Mouse (Mus musculus): Measurements from ENCODE around the gene Lax1. TPM values are rescaled to one million over a fixed set of nuclear protein-coding genes. Genes with fewer than 3 reads are reported as not detected.

The Lax1 gene
- polyA plus RNA-seq, 1 experiment from 2014 or later, result 0.39 TPM

GRCm38 (mm10) chr1:133663427-133663826 lies 26.5 kb downstream of the Lax1 start:
- Histone ChIP-seq H3K4me3 (no peak overlapping the region), H3K4me1 (peaks cover 33% of the 10 kb centered on the region), H3K27ac (replicated peaks) (peak overlapping the region; percentile 73), H3K4me2 (no peak overlapping the region), H3K36me3 (peaks cover 13% of the 10 kb centered on the region), H3K9me3 (no peaks in the 10 kb centered on the region), H3K27me3 (replicated peaks) (no peaks in the 10 kb centered on the region), H3K9ac (no peak overlapping the region)
- 42% methylated on average over 4 of the region's 4 CpGs for WGBS
- ATAC-seq (ENCODE audit: extremely low read depth, insufficient number of reproducible peaks, low FRiP score, low TSS enrichment), result no peak

DNA sequence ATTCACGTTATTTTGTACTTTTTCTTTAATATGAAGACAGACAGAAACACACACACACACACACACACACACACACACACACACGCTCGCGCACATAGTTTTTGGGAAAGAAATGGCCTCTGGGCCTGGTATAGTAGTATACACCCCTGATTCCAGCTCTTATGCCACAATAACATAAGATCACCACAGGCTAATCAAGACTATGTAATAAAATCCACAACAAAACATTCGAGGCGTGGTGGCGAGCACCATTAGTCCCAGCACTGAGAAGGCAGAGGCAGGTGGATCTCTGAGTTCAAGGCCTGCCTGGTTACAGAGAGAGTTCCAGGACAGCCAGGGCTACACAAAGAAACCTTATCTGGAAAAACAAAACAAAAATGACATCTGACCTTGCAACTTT lies 27.0 kb downstream of the Lax1 start:
- Histone ChIP-seq H3K9me3 (no peaks in the 10 kb centered on the region), H3K36me3 (peaks cover 18% of the 10 kb centered on the region), H3K4me1 (peaks cover 38% of the 10 kb centered on the region), H3K9ac (no peak overlapping the region), H3K27ac (replicated peaks) (peak overlapping the region; percentile 73), H3K27me3 (replicated peaks) (no peaks in the 10 kb centered on the region), H3K4me3 (no peak overlapping the region), H3K4me2 (no peak overlapping the region)
- 89% methylated on average over 7 of the region's 7 CpGs for WGBS
- no peak for ATAC-seq (ENCODE audit: extremely low read depth, insufficient number of reproducible peaks, low FRiP score, low TSS enrichment)

- 3% methylated on average over 26 of the region's 26 CpGs for WGBS
- Histone ChIP-seq H3K36me3 (peaks cover 34% of the 10 kb centered on the region), H3K4me2 (peak within 1 kb of the TSS; percentile 94), H3K4me1 (peaks cover 53% of the 10 kb centered on the region), H3K27ac (replicated peaks) (peak within 1 kb of the TSS; percentile 94), H3K27me3 (replicated peaks) (no peaks in the 10 kb centered on the region), H3K9ac (peak within 1 kb of the TSS; percentile 98), H3K4me3 (peak within 1 kb of the TSS; percentile 78), H3K9me3 (no peaks in the 10 kb centered on the region)
- ATAC-seq (ENCODE audit: extremely low read depth, insufficient number of reproducible peaks, low FRiP score, low TSS enrichment), result peak; percentile 95
Measured at GRCm38 (mm10) chr1:133661203-133661933, 28.5 kb downstream of the Lax1 start, which contains the start of gene Gm38394. Gene Gm38394, minus strand, starts transcription at chr1:133661318.

- Histone ChIP-seq H3K9ac (peak within 1 kb of the TSS; percentile 98), H3K9me3 (no peaks in the 10 kb centered on the region), H3K36me3 (peaks cover 38% of the 10 kb centered on the region), H3K4me1 (peaks cover 59% of the 10 kb centered on the region), H3K4me2 (peak within 1 kb of the TSS; percentile 94), H3K4me3 (peak within 1 kb of the TSS; percentile 78), H3K27ac (replicated peaks) (peak within 1 kb of the TSS; percentile 94), H3K27me3 (replicated peaks) (no peaks in the 10 kb centered on the region)
- WGBS, result 1% methylated on average over 41 of the region's 41 CpGs
- ATAC-seq (ENCODE audit: extremely low read depth, insufficient number of reproducible peaks, low FRiP score, low TSS enrichment), result peak; percentile 61
Measured at GRCm38 (mm10) chr1:133660466-133661202, 29.3 kb downstream of the Lax1 start, which contains the start of gene Zbed6. Gene Zbed6, minus strand, starts transcription at chr1:133660885.

- H3K4me3 ChIP-seq, result peak overlapping the region; percentile 78
Measured at GRCm38 (mm10) chr1:133658878-133659277, 31.0 kb downstream of the Lax1 start.

GRCm38 (mm10) chr1:133656811-133657210 lies 33.1 kb downstream of the Lax1 start:
- peak overlapping the region; percentile 94 for H3K4me2 ChIP-seq
- ATAC-seq (ENCODE audit: extremely low read depth, insufficient number of reproducible peaks, low FRiP score, low TSS enrichment), result no peak
- H3K9me3 ChIP-seq, result no peaks in the 10 kb centered on the region
- H3K36me3 ChIP-seq, result peaks cover 63% of the 10 kb centered on the region
- no peaks in the 10 kb centered on the region for H3K27me3 ChIP-seq (replicated peaks)
- peak overlapping the region; percentile 58 for H3K9ac ChIP-seq
- no peak overlapping the region for H3K4me3 ChIP-seq
- H3K27ac ChIP-seq (replicated peaks), result no peak overlapping the region
- peaks cover 56% of the 10 kb centered on the region for H3K4me1 ChIP-seq
- WGBS, result 66% methylated on average over 5 of the region's 5 CpGs

More at GRCm38 (mm10) chr1:133658878-133659277, 31.0 kb downstream of the Lax1 start:
- no peaks in the 10 kb centered on the region for H3K9me3 ChIP-seq
- 0 out of 2 replicates have a peak overlapping the region, but pooled peaks have one; percentile 35 for H3K9ac ChIP-seq
- no peak for ATAC-seq (ENCODE audit: extremely low read depth, insufficient number of reproducible peaks, low FRiP score, low TSS enrichment)
- WGBS, result 87% methylated on average over 3 of the region's 3 CpGs
- H3K27me3 ChIP-seq (replicated peaks), result no peaks in the 10 kb centered on the region
- H3K36me3 ChIP-seq, result peaks cover 47% of the 10 kb centered on the region
- H3K4me1 ChIP-seq, result peaks cover 64% of the 10 kb centered on the region
- no peak overlapping the region for H3K27ac ChIP-seq (replicated peaks)
- peak overlapping the region; percentile 94 for H3K4me2 ChIP-seq

- 100% methylated on average over 1 of the region's 1 CpGs for whole genome bisulfite sequencing
- no peak overlapping the region for H3K27ac ChIP-seq (replicated peaks)
- H3K4me2 ChIP-seq, result no peak overlapping the region
- ATAC-seq (ENCODE audit: extremely low read depth, insufficient number of reproducible peaks, low FRiP score, low TSS enrichment), result no peak
- H3K4me1 ChIP-seq, result peaks cover 35% of the 10 kb centered on the region
- H3K27me3 ChIP-seq (replicated peaks), result no peaks in the 10 kb centered on the region
- no peak overlapping the region for H3K4me3 ChIP-seq
- peaks cover 75% of the 10 kb centered on the region for H3K36me3 ChIP-seq
- H3K9ac ChIP-seq, result no peak overlapping the region
- H3K9me3 ChIP-seq, result no peaks in the 10 kb centered on the region
Measured at GRCm38 (mm10) chr1:133653033-133653432, 36.9 kb downstream of the Lax1 start.

DNA sequence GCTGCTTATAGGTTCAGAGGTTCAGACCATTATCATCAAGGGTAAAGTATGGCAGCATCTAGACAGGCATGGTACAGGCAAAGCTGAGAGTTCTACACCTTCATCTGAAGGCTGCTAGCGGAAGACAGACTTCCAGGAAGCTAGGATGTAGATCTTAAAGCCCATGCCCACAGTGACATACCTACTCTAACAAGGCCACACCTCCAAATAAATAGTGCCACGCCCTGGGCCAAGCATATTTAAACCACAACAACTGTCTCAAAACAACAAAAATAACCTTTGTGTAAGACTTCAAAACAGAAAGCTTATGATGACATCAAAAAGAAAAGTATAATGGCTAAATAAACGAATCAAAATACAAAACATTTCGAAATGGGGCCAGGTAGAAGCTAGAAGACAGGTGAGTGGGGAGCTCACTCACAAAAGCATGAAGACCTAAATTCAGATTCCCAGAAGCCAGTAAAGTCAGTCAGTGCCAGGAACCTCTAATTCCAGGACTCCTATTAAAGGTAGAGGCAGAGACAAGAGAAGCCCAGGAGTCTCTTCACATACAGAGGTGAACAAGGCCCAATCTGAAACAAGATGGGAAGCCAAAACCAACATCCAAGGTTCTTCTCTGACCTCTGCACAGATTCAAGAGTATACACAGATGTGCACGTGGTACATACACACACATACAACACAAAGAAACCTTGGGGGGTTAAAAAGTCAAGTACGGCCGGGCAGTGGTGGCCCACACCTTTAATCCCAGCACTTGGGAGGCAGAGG lies 39.4 kb downstream of the Lax1 start:
- Histone ChIP-seq H3K27ac (replicated peaks) (no peak overlapping the region), H3K4me3 (no peak overlapping the region), H3K9ac (no peak overlapping the region), H3K36me3 (peaks cover 76% of the 10 kb centered on the region), H3K9me3 (no peaks in the 10 kb centered on the region), H3K27me3 (replicated peaks) (no peaks in the 10 kb centered on the region), H3K4me2 (no peak overlapping the region), H3K4me1 (peaks cover 12% of the 10 kb centered on the region; the same call in 1 of the 2 replicates)
- WGBS, result 92% methylated on average over 7 of the region's 7 CpGs
- ATAC-seq (ENCODE audit: extremely low read depth, insufficient number of reproducible peaks, low FRiP score, low TSS enrichment), result no peak

- Histone ChIP-seq H3K27ac (replicated peaks) (no peak overlapping the region), H3K36me3 (peaks cover 89% of the 10 kb centered on the region)
- ATAC-seq (ENCODE audit: extremely low read depth, insufficient number of reproducible peaks, low FRiP score, low TSS enrichment), result no peak
Measured at GRCm38 (mm10) chr1:133645652-133646051, 44.3 kb downstream of the Lax1 start.

DNA sequence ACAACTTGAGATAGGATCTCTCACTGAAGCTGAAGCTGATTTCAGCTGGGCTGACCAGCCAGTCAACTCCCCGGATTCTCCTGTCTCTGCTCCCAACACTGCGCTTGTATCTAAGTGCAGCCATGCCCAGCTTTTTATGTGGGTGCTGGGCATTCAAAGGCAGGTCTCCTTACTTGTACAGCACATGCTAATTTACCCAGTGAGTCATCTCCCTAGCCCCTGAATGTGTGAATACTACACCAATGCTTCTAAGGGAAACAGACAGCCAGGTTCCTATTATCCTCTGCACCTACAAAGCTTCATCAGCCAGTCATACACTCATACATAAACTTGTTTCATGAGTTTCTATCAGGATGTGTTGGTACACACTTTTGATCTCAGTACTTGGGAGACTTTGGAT lies 48.7 kb downstream of the Lax1 start:
- no peak for ATAC-seq (ENCODE audit: extremely low read depth, insufficient number of reproducible peaks, low FRiP score, low TSS enrichment)
- no peak overlapping the region for H3K27ac ChIP-seq (replicated peaks)
- 94% methylated on average over 2 of the region's 2 CpGs for WGBS
- peaks cover 100% of the 10 kb centered on the region for H3K36me3 ChIP-seq
- no peak overlapping the region for H3K4me2 ChIP-seq
- H3K9ac ChIP-seq, result no peak overlapping the region
- no peaks in the 10 kb centered on the region for H3K27me3 ChIP-seq (replicated peaks)
- H3K9me3 ChIP-seq, result no peaks in the 10 kb centered on the region
- peaks cover 4% of the 10 kb centered on the region; the same call in 1 of the 2 replicates for H3K4me1 ChIP-seq
- no peak overlapping the region for H3K4me3 ChIP-seq

More at GRCm38 (mm10) chr1:133645652-133646051, 44.3 kb downstream of the Lax1 start:
- H3K4me1 ChIP-seq, result peaks cover 7% of the 10 kb centered on the region; the same call in 1 of the 2 replicates
- no peaks in the 10 kb centered on the region for H3K9me3 ChIP-seq
- H3K4me2 ChIP-seq, result no peak overlapping the region
- WGBS, result 93% methylated on average over 5 of the region's 5 CpGs
- no peak overlapping the region for H3K9ac ChIP-seq
- no peak overlapping the region for H3K4me3 ChIP-seq
- H3K27me3 ChIP-seq (replicated peaks), result no peaks in the 10 kb centered on the region

DNA sequence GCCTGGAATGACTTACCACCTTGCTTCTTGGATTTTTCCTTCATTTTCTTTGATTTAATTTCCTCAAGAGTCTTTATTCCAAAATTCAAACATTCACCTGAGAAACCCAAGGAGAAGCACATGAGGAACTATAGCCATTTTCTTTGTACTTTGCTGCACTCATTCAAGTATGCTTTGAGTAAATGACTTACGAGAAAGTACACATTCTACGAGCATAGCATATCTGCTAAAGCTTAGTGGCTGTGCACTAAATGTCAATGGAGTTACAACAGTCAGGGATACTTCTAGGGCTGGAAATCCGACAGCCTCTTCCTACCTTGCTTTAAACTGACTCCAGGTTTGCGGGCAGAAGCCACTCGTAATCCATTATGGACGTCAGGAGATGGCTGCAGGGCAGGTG lies 51.4 kb downstream of the Lax1 start:
- H3K9me3 ChIP-seq, result no peaks in the 10 kb centered on the region
- no peak overlapping the region for H3K4me3 ChIP-seq
- H3K36me3 ChIP-seq, result peaks cover 99% of the 10 kb centered on the region
- no peaks in the 10 kb centered on the region for H3K27me3 ChIP-seq (replicated peaks)
- no peak overlapping the region for H3K27ac ChIP-seq (replicated peaks)
- ATAC-seq (ENCODE audit: extremely low read depth, insufficient number of reproducible peaks, low FRiP score, low TSS enrichment), result no peak
- WGBS, result 87% methylated on average over 6 of the region's 6 CpGs
- H3K9ac ChIP-seq, result no peak overlapping the region
- H3K4me2 ChIP-seq, result no peak overlapping the region
- H3K4me1 ChIP-seq, result peaks cover 4% of the 10 kb centered on the region; the same call in 1 of the 2 replicates
